Mouse (Mus musculus): ENCODE data around the gene Necap2.

Necap2 gene

GRCm38 (mm10) chr4:141077681-141078509 lies at the start of gene Necap2:
Necap2 (minus strand) TSS chr4:141078357.
- peak; percentile 79 for DNase-seq (ENCODE audit: low spot score)

GRCm38 (mm10) chr4:141123065-141123464 lies 44.9 kb upstream of the Necap2 start:
- DNase-seq (ENCODE audit: low spot score), result no peak

- no peak for DNase-seq (ENCODE audit: low spot score)
Observed at GRCm38 (mm10) chr4:141122663-141123062, 44.5 kb upstream of the Necap2 start.

- no peak for DNase-seq (ENCODE audit: low spot score)
Observed at GRCm38 (mm10) chr4:141120700-141121099, 42.5 kb upstream of the Necap2 start.

GRCm38 (mm10) chr4:141118691-141119090 lies 40.5 kb upstream of the Necap2 start:
- no peak for DNase-seq (ENCODE audit: low spot score)

- no peak for DNase-seq (ENCODE audit: low spot score)
Observed at GRCm38 (mm10) chr4:141115398-141115797, 37.2 kb upstream of the Necap2 start.

GRCm38 (mm10) chr4:141114521-141114981 lies 36.4 kb upstream of the Necap2 start:
- DNase-seq (ENCODE audit: low spot score), result no peak

GRCm38 (mm10) chr4:141113831-141114230 lies 35.7 kb upstream of the Necap2 start:
- DNase-seq (ENCODE audit: low spot score), result no peak

DNA sequence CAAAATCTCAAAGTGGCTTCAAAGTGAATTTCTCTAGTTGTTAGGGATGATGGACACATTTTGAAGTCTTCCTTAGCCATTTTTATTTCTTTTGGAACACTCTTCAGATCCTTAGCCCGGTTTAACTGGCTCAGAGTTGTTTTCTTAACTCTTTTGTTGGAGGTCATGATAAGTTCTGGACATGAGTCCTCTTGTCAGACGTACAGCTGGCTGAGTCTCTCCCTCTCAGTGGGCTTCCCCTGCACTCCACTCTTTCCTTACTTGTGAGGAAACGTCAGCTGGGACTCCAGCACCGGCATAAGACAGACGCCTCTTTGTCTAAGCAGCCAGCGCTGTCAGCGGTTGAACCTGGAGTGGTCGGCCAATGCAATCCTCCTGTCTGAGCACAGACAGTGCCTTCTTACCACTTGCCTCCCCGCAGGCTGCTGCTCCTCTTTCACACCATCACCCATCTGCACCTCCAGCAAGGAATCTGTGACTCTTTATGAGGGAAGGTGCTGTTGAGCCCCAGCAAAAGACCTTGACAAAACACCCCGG lies 30.1 kb upstream of the Necap2 start:
- DNase-seq (ENCODE audit: low spot score), result no peak

DNA sequence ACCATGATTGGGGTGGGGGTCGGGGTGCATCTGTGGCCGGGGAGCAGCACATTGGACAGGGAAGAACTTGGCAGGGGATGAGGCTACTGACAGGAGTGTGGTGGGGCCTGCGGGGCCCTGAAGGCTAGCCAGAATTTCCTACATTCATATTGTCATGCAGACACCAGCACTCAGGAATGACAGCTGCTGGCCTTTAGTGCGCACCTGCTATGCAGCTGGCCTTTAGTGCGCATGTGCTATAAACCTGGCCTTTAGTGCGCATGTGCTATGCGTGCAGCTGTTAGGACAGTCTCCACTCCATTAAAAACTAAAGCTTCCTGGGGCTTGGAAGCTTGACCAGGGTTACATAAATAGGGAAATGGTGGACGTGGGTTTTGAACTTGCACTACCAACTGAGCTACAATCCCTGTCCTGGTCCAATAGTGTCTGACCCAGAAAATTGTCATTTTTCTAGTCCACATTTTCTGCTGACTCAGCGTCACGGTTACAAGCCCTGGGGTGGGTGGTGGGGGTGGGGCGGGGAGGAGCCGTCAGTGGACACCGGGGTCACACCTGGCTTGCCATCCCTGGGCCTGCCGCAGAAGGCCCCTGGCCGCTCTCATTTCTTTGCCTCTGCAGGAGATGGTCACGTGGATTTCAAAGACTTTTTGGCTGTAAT lies 28.5 kb upstream of the Necap2 start:
- no peak for DNase-seq (ENCODE audit: low spot score)

- no peak for DNase-seq (ENCODE audit: low spot score)
Observed at GRCm38 (mm10) chr4:141101855-141102254, 23.7 kb upstream of the Necap2 start.

DNA sequence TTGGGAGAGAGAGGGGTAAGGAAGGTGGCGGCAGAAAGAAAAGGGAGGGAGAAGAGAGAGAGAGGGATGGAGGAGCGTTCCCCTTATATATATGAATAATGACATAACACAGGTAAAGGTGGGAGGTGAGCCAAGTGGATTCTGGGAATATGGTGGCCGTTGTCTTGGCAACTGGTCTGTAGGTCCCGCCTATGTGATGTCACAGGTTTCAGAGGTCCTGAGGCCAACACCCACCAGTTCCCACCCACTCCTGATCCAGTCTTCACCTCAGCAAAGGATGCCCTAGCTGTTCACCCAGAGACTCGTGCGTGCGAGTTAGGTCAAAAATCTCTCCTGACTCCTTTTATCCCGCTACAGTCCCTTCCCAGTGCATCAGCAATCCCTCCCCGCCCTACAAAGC lies 23.1 kb upstream of the Necap2 start:
- no peak for DNase-seq (ENCODE audit: low spot score)

- DNase-seq (ENCODE audit: low spot score), result no peak
Observed at GRCm38 (mm10) chr4:141099956-141100355, 21.8 kb upstream of the Necap2 start.

DNA sequence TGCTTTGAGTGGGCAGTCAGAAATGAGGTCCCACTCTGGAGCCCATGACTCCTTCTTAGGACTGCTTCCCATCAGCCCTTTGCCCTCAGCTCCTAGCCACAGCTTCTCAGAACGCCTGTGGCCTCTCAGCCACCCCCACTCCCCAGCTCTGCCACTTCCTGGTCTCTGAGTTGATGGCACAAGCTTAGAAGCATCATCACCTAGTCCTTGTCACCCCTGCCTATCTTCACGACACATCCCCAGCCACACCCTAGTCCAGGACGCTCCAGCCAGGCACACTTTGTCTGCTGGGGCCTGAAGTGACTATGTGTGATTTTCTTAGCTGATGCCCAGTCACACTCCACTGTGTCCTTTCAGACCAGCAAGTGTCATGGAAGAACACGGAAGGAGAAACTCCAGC lies 20.8 kb upstream of the Necap2 start:
- no peak for DNase-seq (ENCODE audit: low spot score)

DNA sequence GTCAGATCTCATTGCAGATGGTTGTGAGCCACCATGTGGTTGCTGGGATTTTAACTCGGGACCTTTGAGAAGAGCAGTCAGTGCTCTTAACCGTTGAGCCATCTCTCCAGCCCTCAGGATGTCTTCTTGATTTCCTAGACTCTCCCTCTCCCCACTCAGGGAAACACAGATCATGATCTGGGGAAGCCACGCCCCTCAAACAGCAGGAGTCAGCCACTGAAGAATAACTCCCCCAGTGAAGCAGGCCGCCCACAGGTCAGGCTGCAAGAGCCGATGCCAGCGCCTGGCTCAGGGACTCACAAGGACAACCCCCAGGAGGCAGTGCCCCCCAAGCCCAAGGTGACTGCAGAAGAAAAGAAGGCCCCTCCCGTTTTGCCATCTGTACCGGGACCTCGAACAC lies 18.6 kb upstream of the Necap2 start:
- no peak for DNase-seq (ENCODE audit: low spot score)

- DNase-seq (ENCODE audit: low spot score), result no peak
Observed at GRCm38 (mm10) chr4:141095016-141095415, 16.9 kb upstream of the Necap2 start.

GRCm38 (mm10) chr4:141088714-141089113 lies 10.6 kb upstream of the Necap2 start:
- no peak for DNase-seq (ENCODE audit: low spot score)

- DNase-seq (ENCODE audit: low spot score), result no peak
Observed at GRCm38 (mm10) chr4:141088033-141088432, 9.9 kb upstream of the Necap2 start, which contains the start of gene Spata21. Spata21 (plus strand) TSS chr4:141088333.

GRCm38 (mm10) chr4:141086862-141087261 lies 8.7 kb upstream of the Necap2 start:
- no peak for DNase-seq (ENCODE audit: low spot score)

GRCm38 (mm10) chr4:141078510-141079137 lies 467 bp upstream of the Necap2 start:
- DNase-seq (ENCODE audit: low spot score), result no peak

GRCm38 (mm10) chr4:141076761-141077506 lies 1.2 kb downstream of the Necap2 start:
- DNase-seq (ENCODE audit: low spot score), result no peak

DNA sequence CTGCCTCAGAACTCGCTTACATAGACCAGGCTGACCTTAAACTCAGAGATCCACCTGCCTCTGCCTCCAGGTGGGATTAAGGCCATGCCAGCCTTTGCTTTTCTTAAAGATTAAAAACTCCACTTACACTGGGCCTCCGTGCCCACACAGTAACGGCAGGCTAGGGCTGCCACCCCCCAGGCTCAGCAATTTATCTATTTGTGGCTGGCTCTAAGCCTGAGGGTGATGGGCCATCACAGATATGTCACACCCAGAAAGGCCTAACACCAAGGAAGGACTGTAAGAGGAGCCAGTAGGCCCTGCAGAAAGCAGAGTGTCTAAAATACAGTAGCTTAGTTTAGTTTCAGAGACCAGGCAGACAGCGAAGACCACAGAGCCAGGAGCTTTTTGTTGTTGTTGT lies 4.0 kb downstream of the Necap2 start:
- no peak for DNase-seq (ENCODE audit: low spot score)

Measured in ovary, postnatal 10 days (tissue).